Mouse (Mus musculus) heart, adult 9 months (tissue): ENCODE data around the gene B4galt5.

ENCODE experiments used
- DNase-seq, 2 experiments: peaks; one replicate each; pipeline ENCODE4 v3.0.0; 2022; ENCODE audit warnings: low spot score in 2 of 2

Gene B4galt5

GRCm38 (mm10) chr2:167332336-167332987, 16.5 kb downstream of the B4galt5 start:
- DNase-seq: no peak

DNA sequence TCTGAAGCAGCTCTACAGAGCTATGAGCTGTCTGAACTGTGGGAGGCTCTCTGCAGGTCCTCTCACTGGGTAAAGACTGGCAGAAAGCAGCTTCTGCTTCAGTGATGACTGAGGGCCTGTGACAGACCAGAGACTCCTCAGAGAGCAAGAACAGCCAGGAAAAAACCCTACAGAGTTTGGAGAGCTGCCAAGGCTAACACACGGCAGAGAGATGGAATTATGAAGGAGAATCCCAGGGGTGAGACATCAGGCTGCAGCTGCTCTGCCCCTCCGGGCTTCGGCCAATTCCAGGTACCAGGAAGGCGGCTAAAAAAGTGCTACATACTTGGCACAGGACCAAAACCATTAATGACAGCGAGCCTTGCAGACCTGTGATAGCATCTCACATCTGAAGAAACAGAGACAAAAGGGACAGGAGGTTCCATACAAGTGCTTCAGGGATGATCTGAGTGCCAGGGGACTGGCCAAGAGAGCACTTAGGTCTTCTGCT, 17.5 kb downstream of the B4galt5 start:
- DNase-seq: peak in 1 of 2 experiments; percentile 43

- no peak for DNase-seq
Observed at GRCm38 (mm10) chr2:167330581-167330980, 18.4 kb downstream of the B4galt5 start.

DNA sequence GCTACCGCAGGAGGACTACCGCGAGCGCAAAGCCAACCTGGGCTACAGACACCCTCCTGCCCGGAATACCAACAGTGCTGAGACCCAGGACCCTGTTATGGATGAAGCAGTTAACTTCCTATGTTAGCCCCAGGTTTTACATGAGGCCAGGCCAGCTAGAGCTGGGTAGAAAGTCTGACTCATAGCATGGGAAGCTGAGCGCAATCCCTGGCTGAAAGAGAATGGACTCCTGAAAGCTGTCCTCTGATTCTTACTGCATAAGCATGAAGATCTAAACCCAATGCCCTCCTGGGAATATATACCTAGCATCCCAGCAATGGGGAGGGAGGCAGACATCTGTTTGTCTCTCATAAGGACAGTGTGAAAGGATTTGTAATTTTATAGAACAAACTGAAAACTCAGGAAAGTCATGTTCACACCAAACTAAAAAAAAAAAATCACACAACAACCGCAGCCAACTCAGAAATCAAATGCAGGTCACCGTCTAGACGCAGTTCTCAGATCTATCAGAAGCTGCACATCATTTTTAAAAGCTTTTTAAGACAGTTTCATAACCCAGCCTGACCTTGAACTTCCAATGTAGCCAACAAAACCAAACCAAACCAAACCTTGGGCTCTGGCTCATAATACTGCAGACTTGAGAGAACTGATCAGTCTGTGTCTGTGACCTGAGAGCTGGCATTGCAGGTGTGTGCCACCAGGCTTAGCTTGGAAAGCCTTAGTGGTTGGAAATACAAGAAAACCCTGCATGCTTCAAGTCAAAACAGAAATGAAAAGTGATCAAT, 19.3 kb downstream of the B4galt5 start:
- DNase-seq: no peak

DNA sequence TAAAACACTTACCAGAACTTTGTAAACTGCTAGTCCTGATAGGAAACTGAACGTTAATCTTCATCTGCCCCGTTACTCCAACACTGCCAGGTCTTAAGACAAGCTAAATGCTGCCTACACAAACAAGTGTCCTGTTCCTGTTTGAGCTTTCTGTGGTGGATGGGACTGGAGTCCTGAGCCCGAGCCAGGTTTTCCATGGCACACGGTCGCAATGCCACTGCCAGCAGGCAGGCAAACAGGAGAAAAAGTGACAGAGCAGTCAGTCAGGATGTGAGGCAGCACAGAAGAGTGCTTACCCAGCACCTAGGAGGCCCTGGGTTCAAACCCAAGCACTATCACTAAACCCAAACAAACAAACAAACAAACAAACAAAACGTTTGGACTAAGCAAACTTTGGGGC, 20.6 kb downstream of the B4galt5 start:
- DNase-seq: peak in 1 of 2 experiments; percentile 40

- DNase-seq: no peak
Observed at GRCm38 (mm10) chr2:167326582-167326981, 22.4 kb downstream of the B4galt5 start.

DNA sequence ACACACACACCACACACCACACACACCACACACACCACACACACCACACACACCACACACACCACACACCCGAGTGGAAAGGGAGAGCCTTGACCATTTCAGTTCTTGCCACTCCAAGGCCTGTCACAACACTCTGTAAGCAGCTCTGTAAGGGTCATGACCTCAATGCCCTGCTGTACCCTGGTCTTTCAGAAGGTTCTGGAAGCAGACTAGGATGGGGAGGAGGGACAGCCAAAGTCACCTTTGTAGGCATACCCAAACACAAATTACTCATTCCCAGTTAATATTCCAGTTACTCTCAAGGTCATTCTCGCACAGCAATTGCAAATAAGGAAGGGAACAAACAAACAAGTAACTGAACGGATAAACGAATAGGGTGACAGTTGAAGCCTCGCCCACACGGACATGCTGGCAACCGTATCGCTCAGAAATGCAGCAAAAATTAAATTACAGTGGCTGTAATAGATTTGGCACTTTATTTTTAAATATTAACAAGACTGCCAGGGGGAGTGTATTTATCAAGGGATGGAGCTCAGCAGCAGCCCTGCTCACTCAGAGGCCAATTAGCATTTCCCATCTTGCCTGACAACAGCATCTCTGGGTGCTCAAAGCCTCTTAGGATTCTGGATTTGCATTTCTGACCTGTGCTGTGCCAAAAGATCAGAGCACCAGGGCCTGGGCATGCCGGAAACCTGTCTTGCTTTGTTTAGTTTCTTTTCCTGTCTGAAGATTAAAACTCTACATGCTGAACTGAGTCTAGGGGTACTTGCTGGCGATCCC, 24.6 kb downstream of the B4galt5 start:
- DNase-seq: no peak

- DNase-seq: no peak
Observed at GRCm38 (mm10) chr2:167323116-167323515, 25.9 kb downstream of the B4galt5 start.

DNA sequence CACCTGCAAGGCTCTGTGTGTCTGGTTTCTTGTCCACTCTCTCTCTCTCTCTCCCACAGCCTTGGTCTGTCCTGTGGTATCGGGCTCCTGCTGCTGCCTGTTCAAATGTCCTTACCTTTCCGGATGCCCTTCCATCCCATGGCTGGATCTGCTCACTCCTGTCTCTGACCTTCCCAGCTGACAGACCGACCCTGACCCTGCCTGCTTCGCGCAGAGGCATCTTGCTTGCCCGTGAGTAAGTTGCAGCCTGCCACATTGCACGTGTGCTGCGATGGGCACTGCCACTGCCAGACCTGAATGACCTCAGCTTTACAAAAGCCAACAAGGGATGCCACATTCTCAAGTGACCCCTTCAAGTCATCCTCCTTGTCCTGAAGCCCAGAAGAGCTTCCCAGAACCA, 27.6 kb downstream of the B4galt5 start:
- no peak for DNase-seq

GRCm38 (mm10) chr2:167318981-167319380, 30.0 kb downstream of the B4galt5 start:
- peak; percentile 70 to 83 for DNase-seq

DNA sequence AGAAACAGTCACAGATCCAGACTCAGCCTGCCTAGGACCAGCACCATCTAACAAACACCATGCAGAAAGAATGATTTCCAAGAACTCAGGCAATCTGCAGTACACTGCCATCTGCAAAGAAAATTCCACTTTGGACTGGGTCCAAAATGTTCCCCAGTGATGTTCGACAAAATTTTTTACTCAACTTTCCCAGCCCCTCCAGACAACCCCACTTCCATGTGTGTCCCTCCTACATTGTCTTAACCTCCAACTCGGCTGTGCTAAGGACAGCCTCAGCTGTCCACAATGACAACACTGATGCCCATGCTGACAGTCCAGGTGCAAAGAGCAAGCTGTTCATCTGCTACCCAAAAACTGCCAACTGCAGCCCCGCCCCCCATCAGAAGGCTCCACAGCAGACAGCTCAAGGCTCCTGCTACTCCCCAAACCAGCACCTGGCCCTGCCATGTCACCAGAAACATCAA, 32.2 kb downstream of the B4galt5 start:
- no peak for DNase-seq

DNA sequence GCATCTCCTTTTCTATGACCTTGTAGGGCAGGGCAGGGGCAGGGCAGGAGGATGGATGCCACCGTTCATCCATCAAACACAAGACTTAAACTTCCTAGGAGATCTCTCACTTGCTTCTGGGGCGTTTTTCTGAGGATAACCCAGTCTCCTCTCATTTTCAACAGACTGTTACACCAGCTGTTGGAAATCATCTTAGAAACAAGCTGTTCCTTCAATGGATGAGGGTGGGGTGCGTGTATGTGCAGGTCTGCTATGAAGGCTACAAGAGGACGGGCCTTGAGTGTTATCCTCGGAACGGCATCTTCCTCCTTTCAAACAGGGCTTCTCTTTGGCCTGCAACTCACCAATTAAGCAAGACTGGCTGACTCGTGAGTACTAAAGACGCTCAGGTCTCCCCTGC, 34.5 kb downstream of the B4galt5 start:
- no peak for DNase-seq

- peak; percentile 63 to 66 for DNase-seq
Observed at GRCm38 (mm10) chr2:167313501-167314326, 35.3 kb downstream of the B4galt5 start.

DNA sequence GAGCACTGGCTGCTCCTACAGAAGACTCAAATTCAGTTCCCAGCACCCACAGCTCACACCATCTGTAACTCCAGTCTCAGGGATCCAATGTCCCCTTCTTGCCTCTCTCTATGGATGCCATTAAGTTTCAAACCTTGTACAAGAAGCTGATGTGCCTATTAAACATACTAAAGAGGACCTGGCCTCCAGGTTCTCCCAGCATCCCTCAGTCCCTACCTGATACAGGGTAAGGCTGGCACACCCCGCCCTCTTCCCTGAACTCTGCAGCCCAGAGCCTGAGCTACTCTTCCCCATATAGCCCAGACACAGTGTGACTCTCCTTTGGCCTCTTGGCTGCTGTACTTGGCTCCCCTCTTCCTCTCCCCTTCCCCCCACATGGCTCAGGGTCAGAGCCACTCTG, 38.9 kb downstream of the B4galt5 start:
- no peak for DNase-seq

DNA sequence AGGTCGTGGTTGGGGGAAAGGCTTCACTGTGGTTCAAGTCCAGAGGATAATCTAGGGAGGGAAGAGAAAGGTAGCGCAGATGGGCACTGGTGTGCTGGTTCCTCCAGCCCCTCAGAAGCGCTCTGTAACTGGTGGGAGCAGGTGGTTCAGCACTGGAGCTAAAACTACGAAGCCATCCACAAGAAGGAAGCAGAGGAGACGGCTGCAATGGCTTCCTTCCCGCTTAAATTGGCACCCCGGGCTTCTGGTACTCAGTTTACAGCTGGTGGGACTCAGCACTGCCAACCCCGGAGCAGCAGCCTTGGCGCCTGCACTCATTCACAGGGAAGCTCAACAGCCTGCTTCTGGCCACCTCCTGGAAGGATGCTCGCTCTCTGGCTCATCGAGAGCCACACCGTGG, 39.7 kb downstream of the B4galt5 start:
- DNase-seq: no peak

DNA sequence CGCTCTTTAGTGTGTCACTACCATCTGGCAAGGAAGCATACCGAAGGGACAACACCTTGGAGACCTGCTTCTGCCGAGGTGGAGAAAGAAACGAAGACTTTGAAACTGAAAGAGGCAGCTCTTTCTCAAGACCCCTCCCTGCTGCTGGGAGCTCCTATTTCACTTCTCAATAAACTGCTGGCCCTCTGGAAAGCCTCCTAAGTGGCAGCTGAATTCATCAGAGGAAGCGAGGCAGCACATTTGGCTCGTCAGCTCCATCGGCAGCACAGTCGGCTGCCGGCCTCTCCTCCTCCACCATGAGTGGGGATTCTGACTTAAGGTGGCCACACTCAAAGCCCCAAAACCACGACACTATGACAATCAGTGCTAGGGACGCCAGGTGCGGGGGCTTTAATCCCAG, 41.3 kb downstream of the B4galt5 start:
- no peak for DNase-seq

GRCm38 (mm10) chr2:167306626-167307541, 42.1 kb downstream of the B4galt5 start:
- peak; percentile 39 to 65 for DNase-seq

- no peak for DNase-seq
Observed at GRCm38 (mm10) chr2:167306273-167306594, 42.7 kb downstream of the B4galt5 start.

GRCm38 (mm10) chr2:167305382-167306272, 43.4 kb downstream of the B4galt5 start:
- no peak for DNase-seq
